Mouse (Mus musculus) layer of hippocampus, postnatal 10 days (tissue): ENCODE measurements at regions not wholly inside any gene's neighbourhood (a gene's known extent, or its start where the extent isn't known, plus 50 kb on each side); places are given as distances from the start of the nearest gene placed in this dataset.

Experiments
- DNase-seq, 2 experiments: peaks; one replicate each; pipeline ENCODE4 v3.0.0; 2021; ENCODE audit warnings: low spot score in 2 of 2

GRCm38 (mm10) chr15:30029257-30029899 is 143.0 kb upstream of the Ctnnd2 start:
- peak; percentile 77 to 80 for DNase-seq

DNA sequence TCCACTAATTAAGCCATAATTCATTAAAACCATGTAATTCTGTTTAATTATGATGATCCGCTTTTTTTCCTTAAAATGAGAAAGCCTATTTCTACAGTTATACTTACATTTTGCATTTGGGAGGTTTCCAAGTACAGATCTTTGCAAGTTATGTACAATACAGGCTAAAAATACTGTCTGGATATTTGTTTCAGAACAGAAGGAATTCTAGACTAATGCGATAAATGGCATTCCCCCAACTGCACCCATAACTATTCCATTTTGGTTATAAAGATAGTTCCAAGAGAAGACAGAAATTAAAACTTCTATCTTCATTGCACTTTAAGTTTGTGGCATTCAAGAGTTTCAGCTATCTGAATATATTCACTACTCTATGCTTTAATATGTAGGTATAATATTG is 137.0 kb upstream of the Ctnnd2 start:
- no peak for DNase-seq

GRCm38 (mm10) chr15:30050851-30051250 is 121.5 kb upstream of the Ctnnd2 start:
- DNase-seq: no peak

GRCm38 (mm10) chr15:30059808-30060207 is 112.6 kb upstream of the Ctnnd2 start:
- peak; percentile 61 to 73 for DNase-seq

- DNase-seq: no peak
Measured at GRCm38 (mm10) chr15:30060505-30061342, 111.7 kb upstream of the Ctnnd2 start.

GRCm38 (mm10) chr15:30071668-30072067 is 100.7 kb upstream of the Ctnnd2 start:
- DNase-seq: no peak

GRCm38 (mm10) chr15:30072301-30072700 is 100.1 kb upstream of the Ctnnd2 start:
- no peak for DNase-seq

GRCm38 (mm10) chr15:30087120-30087519 is 85.3 kb upstream of the Ctnnd2 start:
- DNase-seq: no peak

- no peak for DNase-seq
Measured at GRCm38 (mm10) chr15:30122061-30122460, 50.3 kb upstream of the Ctnnd2 start.
